Mouse (Mus musculus) cerebellum, adult 2 months (tissue): ENCODE results near the gene Rab21.

Experiments used
- CTCF ChIP-seq: fragments of 200-500 bp; IDR thresholded peaks from 2 replicates; pipeline ENCODE4 v1.5.1; 2011; ENCODE audit warnings: low read depth, mild to moderate bottlenecking, control low read depth, low read length, moderate library complexity, borderline replicate concordance; ENCODE audit not compliant: insufficient read depth
- POLR2A ChIP-seq: fragments of 200-500 bp; IDR thresholded peaks from 2 replicates; pipeline ENCODE4 v1.6.1; 2011; ENCODE audit warnings: low read length, control low read depth, borderline replicate concordance; ENCODE audit not compliant: insufficient read depth

DNA sequence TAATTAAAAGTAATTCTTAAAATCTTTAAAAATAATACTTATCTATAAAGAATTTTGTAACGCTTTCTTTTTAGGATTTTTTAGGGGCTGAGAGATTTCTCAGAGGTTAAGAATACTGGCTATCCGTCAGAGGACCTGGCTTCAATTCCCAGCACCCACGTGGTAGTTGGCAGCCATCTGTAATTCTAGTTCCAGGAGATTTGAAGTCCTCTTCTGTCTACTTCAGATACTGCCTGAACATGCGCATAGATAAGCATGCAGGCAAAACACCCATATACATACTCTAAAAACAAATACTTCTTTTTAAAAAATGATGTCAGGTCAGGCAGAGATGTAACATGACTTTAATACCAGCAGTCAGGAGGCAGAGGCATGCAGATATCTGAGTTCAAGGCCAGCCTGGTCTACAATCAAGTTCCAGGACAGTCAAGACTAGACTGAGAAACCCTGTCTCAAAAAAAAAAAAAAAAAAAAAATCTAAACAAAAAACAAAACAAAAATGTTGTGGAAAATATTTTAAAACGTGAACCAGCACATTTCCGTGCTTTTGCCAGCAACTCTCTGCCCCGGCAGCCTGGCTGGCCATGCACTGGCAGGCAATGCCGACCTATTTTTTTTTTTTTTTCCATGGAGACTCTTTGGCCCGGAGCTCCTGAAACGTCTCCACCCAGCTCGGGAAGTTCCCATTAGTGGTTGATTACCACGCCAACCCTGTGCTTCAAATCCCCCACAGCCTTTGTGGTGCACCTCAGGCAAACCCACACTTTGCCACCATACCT is 44.6 kb downstream of the Rab21 start:
- TF ChIP-seq POLR2A (no peak), CTCF (no peak)
